Mouse (Mus musculus): ENCODE results near the gene Gm21788. TPM values are rescaled to one million over a fixed set of nuclear protein-coding genes. Genes with fewer than 3 reads are reported as not detected.
"Not testable (repeated sequence)": the region's sequence is repeated elsewhere in the genome, so short reads cannot be mapped to it uniquely, and the experiment has no call there.

The Gm21788 gene
- not detected in 2 replicates for polyA plus RNA-seq (2015; fragmentation: Nextera tagmentation; extraction: Ambion mirVana)

- H3K9me3 ChIP-seq; H3K27me3 ChIP-seq; H3K4me2 ChIP-seq; H3K36me3 ChIP-seq; H3K27ac ChIP-seq; H3K9ac ChIP-seq; ATAC-seq (ENCODE audit: low FRiP score); H3K4me3 ChIP-seq; H3K4me1 ChIP-seq (replicated peaks): not testable (repeated sequence)
- no CpG with 5 or more reads among the region's 3 CpGs for WGBS
Observed at GRCm38 (mm10) chrY:7404710-7405109, at the start of gene Gm21788. Gene Gm21788, plus strand, starts transcription at chrY:7405010.

Other genes starting within 250 kb of the Gm21788 start
- not detected in 2 replicates for gene Gm21244, start 235.7 kb upstream of the Gm21788 start, polyA plus RNA-seq (2015; fragmentation: Nextera tagmentation; extraction: Ambion mirVana)
- gene Gm28998, start 151.2 kb upstream of the Gm21788 start, polyA plus RNA-seq (2015; fragmentation: Nextera tagmentation; extraction: Ambion mirVana) = not detected in 2 replicates
- 0.04 TPM in 1 of 2 replicates, not detected in the other for gene Gm20826, start 233.5 kb downstream of the Gm21788 start, polyA plus RNA-seq (2015; fragmentation: Nextera tagmentation; extraction: Ambion mirVana)

Measured in hindbrain, embryonic 13.5 days (tissue).